Mouse (Mus musculus) heart, embryonic 12.5 days (tissue): ENCODE data around the gene Ttk. TPM values are rescaled to one million over a fixed set of nuclear protein-coding genes. Genes with fewer than 3 reads are reported as not detected.
A peak's percentile ranks its signal among the peaks of the same experiment; 100 is the strongest.

Experiments used
- ATAC-seq: fragments of 200-750 bp; cut with Nextera tagmentation; 2 replicates; pipeline ENCODE4 v1.8.0; 2017; ENCODE audit warnings: moderate TSS enrichment, moderate library complexity; ENCODE audit not compliant: insufficient number of reproducible peaks, low FRiP score
- H3K27ac ChIP-seq: fragments of 300-500 bp; sonication (generic); 2 replicates; pipeline ENCODE4 v1.5.1; 2016; ENCODE audit warnings: mild to moderate bottlenecking, moderate library complexity; ENCODE audit not compliant: poor library complexity, severe bottlenecking
- H3K27me3 ChIP-seq: fragments of 300-500 bp; sonication (generic); replicated peaks from 2 replicates; pipeline ENCODE4 v1.6.1; 2016; ENCODE audit warnings: mild to moderate bottlenecking, moderate library complexity
- H3K36me3 ChIP-seq: fragments of 300-500 bp; sonication (generic); 2 replicates; pipeline ENCODE4 v1.6.1; 2016; ENCODE audit warnings: mild to moderate bottlenecking, moderate library complexity
- H3K4me1 ChIP-seq: fragments of 300-500 bp; sonication (generic); replicated peaks from 2 replicates; pipeline ENCODE4 v1.6.1; 2016; ENCODE audit warnings: mild to moderate bottlenecking
- H3K4me2 ChIP-seq: fragments of 300-500 bp; sonication (generic); 2 replicates; pipeline ENCODE4 v1.6.1; 2016; ENCODE audit warnings: mild to moderate bottlenecking, moderate library complexity
- H3K4me3 ChIP-seq: fragments of 300-500 bp; sonication (generic); 2 replicates; pipeline ENCODE4 v1.5.1; 2016; ENCODE audit warnings: mild to moderate bottlenecking
- H3K9ac ChIP-seq: fragments of 300-500 bp; sonication (generic); 2 replicates; pipeline ENCODE4 v1.6.1; 2016; ENCODE audit warnings: mild to moderate bottlenecking, moderate library complexity
- H3K9me3 ChIP-seq: fragments of 300-500 bp; sonication (generic); replicated peaks from 2 replicates; pipeline ENCODE4 v1.6.1; 2016; ENCODE audit warnings: mild to moderate bottlenecking, moderate library complexity
- WGBS: fragments of 180-500 bp; shearing (Covaris S2); methylation state at CpG from one replicate; pipeline ENCODE4 v1.1.7; 2016; 5-methylcytosine and 5-hydroxymethylcytosine counted together
- polyA plus RNA-seq: library from polyadenylated mRNA; unstranded; fragments of >200 nt; fragmentation: Nextera tagmentation; extraction: Ambion mirVana; gene quantifications from 2 replicates; pipeline ENCODE4 v1.2.1, GENCODE M21; 2016

Gene Ttk
- polyA plus RNA-seq = 20.9 and 22.8 TPM in 2 replicates

DNA sequence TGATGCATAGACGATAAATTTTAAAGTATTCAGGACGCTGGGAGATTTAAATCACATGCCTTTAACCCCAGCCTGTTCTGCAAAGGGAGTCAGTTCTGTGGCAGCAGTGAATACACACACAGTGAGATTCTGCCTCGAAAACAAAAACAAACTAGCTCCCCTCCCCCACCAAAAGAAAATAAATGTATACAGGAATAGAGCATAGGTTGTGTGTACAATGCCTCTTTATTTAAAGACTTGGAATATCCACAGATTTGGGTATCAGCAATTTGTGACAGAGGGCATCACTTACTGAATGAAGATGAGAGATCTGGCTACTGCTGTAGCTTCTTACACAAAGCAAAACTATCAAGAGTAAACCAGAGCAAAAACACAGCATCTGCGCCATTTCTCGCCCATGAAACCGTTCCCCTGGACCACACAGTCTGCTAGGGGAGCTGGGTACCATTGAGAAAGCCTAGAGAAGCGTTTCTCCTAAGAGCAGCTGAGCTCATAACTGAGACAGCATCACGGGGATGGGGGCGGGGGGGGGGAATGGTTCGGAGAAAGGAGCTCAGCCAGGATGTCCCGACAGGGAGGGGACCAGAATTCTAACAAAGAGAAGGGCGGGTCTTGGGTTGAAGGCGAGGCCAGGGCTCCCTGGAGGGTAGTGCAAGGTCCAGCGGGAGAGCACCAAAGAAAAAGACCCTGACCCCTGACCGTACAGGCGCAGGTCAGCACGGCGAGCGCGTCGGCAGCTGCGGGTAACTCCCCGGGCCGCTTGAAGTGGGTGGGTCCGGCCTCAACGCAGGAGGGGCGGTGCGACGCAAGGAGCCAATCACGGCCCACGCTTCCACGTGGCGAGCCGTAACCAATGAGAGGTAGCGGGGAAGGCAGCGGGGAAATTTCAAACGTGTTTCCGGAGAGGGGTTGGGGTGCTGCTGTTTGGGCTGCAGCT, at the start of gene Ttk:
Ttk (plus strand) TSS at position 879 of the 937 bp plus-strand sequence.
- Histone ChIP-seq H3K9ac (peak within 1 kb of the TSS; percentile 83), H3K4me3 (peak within 1 kb of the TSS; percentile 96), H3K4me1 (peaks cover 11% of the 10 kb centered on the region), H3K27ac (peak within 1 kb of the TSS; percentile 84), H3K9me3 (no peaks in the 10 kb centered on the region), H3K27me3 (no peaks in the 10 kb centered on the region), H3K4me2 (peak within 1 kb of the TSS; percentile 77), H3K36me3 (peaks cover 5% of the 10 kb centered on the region; the same call in 1 of the 2 replicates)
- peak; percentile 99 for ATAC-seq
- WGBS = 1% methylated on average over 38 of the region's 38 CpGs

DNA sequence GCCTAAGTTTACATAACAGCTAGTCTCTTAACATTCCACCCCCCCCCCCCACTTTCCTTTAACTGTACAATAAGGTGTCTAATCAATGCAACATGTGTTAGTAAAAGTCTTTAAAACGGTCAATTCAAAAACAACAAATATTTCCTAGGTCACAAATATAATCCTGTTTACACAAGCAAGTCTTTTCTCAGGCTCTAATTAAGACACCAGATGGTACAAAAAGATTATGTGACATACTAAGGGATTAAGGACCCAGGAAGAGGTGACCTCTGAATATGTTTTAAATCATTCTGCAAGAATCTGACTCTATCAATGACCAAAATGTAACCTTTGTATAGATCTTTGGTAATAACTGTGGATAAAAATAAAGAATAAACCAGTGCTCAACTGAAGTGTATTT, 49.0 kb upstream of the Ttk start:
- H3K9ac ChIP-seq = no peak overlapping the region
- H3K4me1 ChIP-seq = no peaks in the 10 kb centered on the region
- no peak overlapping the region for H3K4me2 ChIP-seq
- ATAC-seq = no peak
- H3K27ac ChIP-seq = no peak overlapping the region
- no peaks in the 10 kb centered on the region for H3K9me3 ChIP-seq
- no peaks in the 10 kb centered on the region for H3K36me3 ChIP-seq
- 66% methylated on average over 1 of the region's 1 CpGs for WGBS
- H3K4me3 ChIP-seq = no peak overlapping the region
- H3K27me3 ChIP-seq = no peaks in the 10 kb centered on the region

DNA sequence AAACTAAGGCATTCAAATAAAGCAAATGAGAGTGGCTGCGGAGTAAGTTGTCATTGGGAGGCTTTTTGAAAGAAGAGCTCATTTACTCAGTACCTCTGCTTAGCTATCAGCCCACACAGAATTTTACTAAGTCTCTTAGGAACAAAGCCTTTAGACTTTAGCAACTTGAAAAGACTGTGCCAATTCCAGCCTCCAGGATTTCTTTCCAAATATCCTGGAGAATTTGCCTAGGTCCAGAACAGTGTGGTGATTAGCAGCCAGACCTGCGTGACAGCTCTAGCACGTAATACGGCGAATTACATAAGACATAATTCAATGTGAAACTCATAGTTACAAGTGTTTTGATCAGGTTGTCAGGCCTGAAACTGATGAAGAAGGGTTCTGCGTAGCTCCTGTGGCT, 45.2 kb upstream of the Ttk start:
- WGBS = 93% methylated on average over 6 of the region's 6 CpGs
- no peak overlapping the region for H3K27ac ChIP-seq
- no peak overlapping the region for H3K4me2 ChIP-seq
- no peaks in the 10 kb centered on the region for H3K36me3 ChIP-seq
- H3K9me3 ChIP-seq = no peaks in the 10 kb centered on the region
- no peak for ATAC-seq
- H3K4me1 ChIP-seq = no peaks in the 10 kb centered on the region
- H3K4me3 ChIP-seq = no peak overlapping the region
- no peak overlapping the region for H3K9ac ChIP-seq
- H3K27me3 ChIP-seq = no peaks in the 10 kb centered on the region

DNA sequence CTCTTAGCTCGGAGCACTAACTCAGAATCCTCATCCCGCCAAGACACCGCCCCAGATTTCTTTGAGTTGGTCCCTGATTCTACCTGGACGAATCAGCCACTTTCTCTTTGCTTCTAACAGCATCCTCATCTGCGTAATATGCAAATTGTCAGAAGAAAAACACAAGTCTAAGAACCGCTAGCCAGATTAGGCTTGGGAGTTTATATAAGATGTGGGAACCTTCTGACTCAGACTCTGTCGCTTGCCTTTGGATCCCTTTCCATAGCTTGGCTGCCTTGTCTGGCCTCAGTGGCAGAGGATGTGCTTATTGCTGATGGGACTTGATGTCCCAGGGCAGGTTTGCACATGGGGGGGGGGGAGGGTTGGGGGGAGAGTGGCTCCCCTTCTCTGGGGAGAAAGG, 37.6 kb upstream of the Ttk start:
- no peaks in the 10 kb centered on the region for H3K36me3 ChIP-seq
- H3K4me3 ChIP-seq = no peak overlapping the region
- H3K4me2 ChIP-seq = no peak overlapping the region
- 82% methylated on average over 7 of the region's 7 CpGs for WGBS
- no peak overlapping the region for H3K27ac ChIP-seq
- peaks cover 3% of the 10 kb centered on the region; the same call in 1 of the 2 replicates for H3K27me3 ChIP-seq
- ATAC-seq = no peak
- no peaks in the 10 kb centered on the region for H3K9me3 ChIP-seq
- H3K9ac ChIP-seq = no peak overlapping the region
- H3K4me1 ChIP-seq = no peaks in the 10 kb centered on the region

DNA sequence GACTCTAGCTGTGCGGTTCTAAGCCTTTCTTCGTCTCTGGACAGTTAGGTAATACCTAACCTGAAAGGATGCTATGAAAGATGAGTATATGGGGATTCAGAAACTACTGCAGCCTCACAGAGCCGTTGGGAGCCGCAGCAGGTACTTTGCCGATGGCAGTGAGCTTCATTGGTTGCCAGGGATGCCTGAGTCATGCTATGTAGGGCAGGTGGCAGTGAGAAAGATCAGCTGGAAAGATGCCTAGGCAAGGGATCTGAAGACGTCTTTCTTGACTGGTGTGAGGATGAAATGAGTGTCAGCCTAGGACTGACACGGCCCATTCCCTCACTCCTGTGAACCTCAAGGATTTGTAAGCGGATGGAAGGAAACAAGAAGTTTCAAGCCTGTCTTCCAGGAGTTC, 36.6 kb upstream of the Ttk start:
- H3K9ac ChIP-seq = no peak overlapping the region
- no peaks in the 10 kb centered on the region for H3K36me3 ChIP-seq
- H3K27me3 ChIP-seq = peaks cover 3% of the 10 kb centered on the region; the same call in 1 of the 2 replicates
- no peak for ATAC-seq
- no peaks in the 10 kb centered on the region for H3K9me3 ChIP-seq
- no peak overlapping the region for H3K27ac ChIP-seq
- H3K4me3 ChIP-seq = no peak overlapping the region
- H3K4me1 ChIP-seq = no peaks in the 10 kb centered on the region
- no peak overlapping the region for H3K4me2 ChIP-seq
- 82% methylated on average over 8 of the region's 8 CpGs for WGBS

DNA sequence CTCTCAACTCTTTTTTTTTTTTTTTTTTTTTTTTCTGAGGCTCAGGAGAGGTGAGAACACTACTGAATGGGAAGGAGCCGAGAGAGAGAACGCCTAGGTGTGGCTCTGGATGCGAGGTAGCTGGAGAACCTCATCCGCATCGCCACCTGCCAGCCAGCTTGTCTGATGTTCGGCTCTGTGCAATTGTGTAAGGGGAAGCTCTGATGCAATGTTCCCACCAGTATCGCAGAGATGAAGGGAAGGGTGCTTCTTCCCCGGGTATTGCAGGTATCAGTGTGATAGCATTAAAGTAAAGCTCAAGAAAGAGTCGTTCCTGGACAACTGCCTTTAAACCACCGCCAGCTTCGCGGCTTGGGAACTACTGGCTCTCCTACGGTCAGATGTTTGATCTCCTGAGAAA, 30.1 kb upstream of the Ttk start:
- H3K4me1 ChIP-seq = peaks cover 8% of the 10 kb centered on the region
- no peak for ATAC-seq
- H3K36me3 ChIP-seq = no peaks in the 10 kb centered on the region
- H3K9ac ChIP-seq = no peak overlapping the region
- 53% methylated on average over 13 of the region's 13 CpGs for WGBS
- peaks cover 24% of the 10 kb centered on the region for H3K27me3 ChIP-seq
- H3K4me2 ChIP-seq = no peak overlapping the region
- H3K9me3 ChIP-seq = no peaks in the 10 kb centered on the region
- no peak overlapping the region for H3K27ac ChIP-seq
- H3K4me3 ChIP-seq = no peak overlapping the region

DNA sequence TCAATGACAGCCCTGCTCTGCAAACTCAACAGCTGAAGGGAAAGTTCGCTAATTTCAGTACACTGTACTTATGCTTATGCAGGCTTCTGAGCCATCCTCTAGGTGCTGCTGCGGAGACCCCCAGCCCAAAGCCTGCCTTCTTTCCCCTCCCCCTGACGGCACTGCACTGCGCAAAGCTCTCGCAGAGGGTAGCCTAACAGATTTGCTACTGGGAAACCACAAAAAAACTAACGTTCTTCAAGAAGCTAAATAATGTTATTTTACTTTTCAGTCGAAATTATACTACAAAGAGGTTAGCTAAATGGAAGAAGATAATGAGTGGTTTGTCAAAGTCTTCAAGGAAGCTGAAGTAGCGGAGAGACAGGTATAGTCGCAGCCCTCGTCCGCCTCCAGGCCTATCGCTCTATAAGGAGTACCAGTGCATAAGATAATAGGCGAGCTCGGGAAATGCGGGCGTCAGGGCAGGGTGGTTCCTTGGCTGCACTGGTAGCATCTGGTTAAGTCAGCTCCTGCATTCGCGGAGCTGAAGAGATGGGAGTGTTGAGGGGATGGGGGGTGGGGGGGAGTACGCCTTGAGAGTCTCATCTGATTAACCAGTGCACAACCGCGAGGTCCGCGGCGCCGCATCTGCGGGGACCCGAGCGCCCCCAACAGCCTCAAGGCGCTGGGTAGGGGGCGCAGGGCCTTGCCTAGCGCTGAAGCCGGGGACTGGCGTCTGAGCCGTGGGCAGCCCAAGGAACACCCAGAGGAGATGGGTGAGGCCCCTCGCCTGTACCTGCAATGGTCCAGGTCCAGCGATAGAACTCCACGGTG, 29.1 kb upstream of the Ttk start:
- WGBS = under 1% methylated on average over 37 of the region's 37 CpGs
- no peaks in the 10 kb centered on the region for H3K36me3 ChIP-seq
- H3K4me1 ChIP-seq = peaks cover 8% of the 10 kb centered on the region
- peak overlapping the region; percentile 68 for H3K4me3 ChIP-seq
- peak overlapping the region; percentile 64 for H3K9ac ChIP-seq
- peak overlapping the region; percentile 100 for H3K4me2 ChIP-seq
- H3K9me3 ChIP-seq = no peaks in the 10 kb centered on the region
- H3K27me3 ChIP-seq = peaks cover 24% of the 10 kb centered on the region
- peak; percentile 48 for ATAC-seq
- H3K27ac ChIP-seq = no peak overlapping the region

DNA sequence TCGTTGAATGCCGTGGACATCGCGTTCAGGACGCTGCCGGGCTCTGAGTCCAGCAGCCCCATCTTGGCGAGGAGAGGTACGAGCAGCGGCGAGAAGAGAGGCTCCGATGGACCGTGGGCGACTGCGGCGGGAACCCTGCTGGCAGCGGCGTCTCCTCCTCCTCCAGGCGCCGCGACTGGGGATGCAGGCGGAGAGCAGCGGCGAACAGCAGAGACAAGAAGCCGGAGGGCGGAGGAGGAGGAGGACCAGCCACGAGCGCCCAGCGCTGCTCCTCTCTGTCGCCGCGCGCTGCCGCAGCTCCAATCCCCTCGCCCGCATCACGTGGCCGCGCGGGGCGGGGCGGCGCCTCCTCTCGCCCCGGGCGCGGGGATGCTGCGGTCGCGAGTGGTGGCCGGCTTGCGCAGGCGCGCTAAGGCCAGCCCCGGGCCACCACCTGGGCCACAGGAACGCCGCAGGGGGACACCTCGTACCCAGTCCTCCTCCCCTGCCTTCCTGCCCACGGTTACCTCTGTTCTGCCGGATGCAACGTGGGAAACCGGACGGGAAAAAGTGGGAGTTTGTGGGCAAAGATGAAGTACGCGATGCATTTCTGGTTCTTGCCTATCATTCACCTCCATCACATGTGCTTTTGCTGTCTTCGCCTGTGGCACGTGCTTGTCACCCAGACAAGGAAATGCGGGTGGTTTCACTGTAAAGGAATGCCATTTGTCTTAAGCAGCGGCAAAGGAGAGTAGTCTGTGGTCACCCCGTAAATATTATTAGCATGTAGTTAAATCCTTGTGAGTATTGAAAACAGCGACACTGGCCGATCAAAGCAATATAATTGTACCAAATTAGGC, 28.3 kb upstream of the Ttk start, which contains the start of gene Elovl4:
Elovl4 (minus strand) TSS at position 301 of the 839 bp plus-strand sequence.
- Histone ChIP-seq H3K4me3 (peak within 1 kb of the TSS; percentile 68), H3K9ac (peak within 1 kb of the TSS; percentile 64), H3K27ac (no peak within 1 kb of the TSS), H3K9me3 (no peaks in the 10 kb centered on the region), H3K36me3 (no peaks in the 10 kb centered on the region), H3K4me2 (peak within 1 kb of the TSS; percentile 100), H3K4me1 (peaks cover 8% of the 10 kb centered on the region), H3K27me3 (peaks cover 24% of the 10 kb centered on the region)
- ATAC-seq = peak; percentile 80
- 2% methylated on average over 70 of the region's 71 CpGs for WGBS

DNA sequence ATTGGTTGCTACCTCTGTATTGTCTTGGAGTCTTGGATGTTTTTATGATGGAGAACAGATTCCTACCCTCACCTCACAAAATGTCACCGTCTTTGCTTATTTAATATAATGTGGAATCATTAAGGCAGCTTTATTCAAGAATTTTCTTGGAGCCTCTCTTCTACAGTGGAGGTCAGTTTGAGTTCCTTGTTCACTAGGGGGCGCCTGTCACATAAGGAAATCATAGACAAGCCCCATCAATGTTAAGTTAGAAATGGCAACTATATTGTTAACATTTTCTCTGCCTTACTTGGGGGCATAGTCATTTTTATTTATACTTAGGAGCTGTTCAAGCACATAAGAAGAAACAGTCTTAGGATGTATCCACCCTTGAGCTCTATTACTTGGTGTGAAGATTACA, 26.9 kb upstream of the Ttk start:
- no peak overlapping the region for H3K9ac ChIP-seq
- no peak overlapping the region for H3K27ac ChIP-seq
- 4% methylated on average over 2 of the region's 2 CpGs for WGBS
- no peaks in the 10 kb centered on the region for H3K9me3 ChIP-seq
- no peak for ATAC-seq
- no peak overlapping the region for H3K4me3 ChIP-seq
- peaks cover 8% of the 10 kb centered on the region for H3K4me1 ChIP-seq
- H3K27me3 ChIP-seq = peaks cover 24% of the 10 kb centered on the region
- H3K36me3 ChIP-seq = no peaks in the 10 kb centered on the region
- H3K4me2 ChIP-seq = no peak overlapping the region

DNA sequence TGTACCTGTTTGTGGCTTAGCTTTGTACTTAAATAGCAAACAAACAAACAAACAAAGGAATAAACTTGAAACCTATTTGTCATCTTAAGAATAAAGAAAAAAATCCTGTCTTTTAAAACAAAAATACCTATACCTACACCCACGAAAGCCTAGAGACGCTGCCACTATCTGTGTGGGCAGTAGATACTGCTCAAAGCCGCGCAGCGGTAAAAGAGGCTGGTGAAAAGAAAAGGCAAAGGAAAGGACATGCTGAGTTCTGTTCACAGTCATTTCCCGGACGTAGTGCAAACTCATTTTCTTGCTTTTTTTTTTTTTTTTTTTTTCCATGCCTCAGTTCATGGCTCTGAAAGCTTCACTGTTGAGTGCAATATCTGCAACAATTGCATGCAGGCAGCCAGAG, 15.3 kb upstream of the Ttk start:
- no peak overlapping the region for H3K27ac ChIP-seq
- 56% methylated on average over 7 of the region's 7 CpGs for WGBS
- H3K4me3 ChIP-seq = no peak overlapping the region
- H3K9ac ChIP-seq = no peak overlapping the region
- H3K4me1 ChIP-seq = no peaks in the 10 kb centered on the region
- no peaks in the 10 kb centered on the region for H3K9me3 ChIP-seq
- no peaks in the 10 kb centered on the region for H3K36me3 ChIP-seq
- no peaks in the 10 kb centered on the region for H3K27me3 ChIP-seq
- no peak for ATAC-seq
- H3K4me2 ChIP-seq = no peak overlapping the region
